Mouse (Mus musculus) hindbrain, embryonic 15.5 days (tissue): ENCODE measurements around the gene 4930452B06Rik. TPM values are rescaled to one million over a fixed set of nuclear protein-coding genes. Genes with fewer than 3 reads are reported as not detected.

Experiments used
- ATAC-seq: fragments of 200-750 bp; cut with Nextera tagmentation; 2 replicates; pipeline ENCODE4 v1.8.0; 2017; ENCODE audit warnings: low read depth, moderate number of reproducible peaks, moderate TSS enrichment; ENCODE audit not compliant: low FRiP score
- H3K27ac ChIP-seq: fragments of 300-500 bp; sonication (generic); replicated peaks from 2 replicates; pipeline ENCODE4 v1.5.1; 2015; ENCODE audit warnings: mild to moderate bottlenecking, inconsistent platforms
- H3K27me3 ChIP-seq: fragments of 300-500 bp; sonication (generic); 2 replicates; pipeline ENCODE4 v1.6.1; 2015; ENCODE audit warnings: control low read depth, inconsistent platforms
- H3K36me3 ChIP-seq: fragments of 300-500 bp; sonication (generic); 2 replicates; pipeline ENCODE4 v1.6.1; 2015; ENCODE audit warnings: control low read depth, inconsistent platforms
- H3K4me1 ChIP-seq: fragments of 300-500 bp; sonication (generic); replicated peaks from 2 replicates; pipeline ENCODE4 v1.6.1; 2015; ENCODE audit warnings: control low read depth, inconsistent platforms
- H3K4me2 ChIP-seq: fragments of 300-500 bp; sonication (generic); 2 replicates; pipeline ENCODE4 v1.6.1; 2015; ENCODE audit warnings: moderate library complexity, mild to moderate bottlenecking, inconsistent platforms
- H3K4me3 ChIP-seq: fragments of 300-500 bp; sonication (generic); 2 replicates; pipeline ENCODE4 v1.5.1; 2015; ENCODE audit warnings: mild to moderate bottlenecking, inconsistent platforms
- H3K9ac ChIP-seq: fragments of 300-500 bp; sonication (generic); 2 replicates; pipeline ENCODE4 v1.6.1; 2015; ENCODE audit warnings: inconsistent platforms
- H3K9me3 ChIP-seq: fragments of 300-500 bp; sonication (generic); 2 replicates; pipeline ENCODE4 v1.6.1; 2016; ENCODE audit warnings: control low read depth, inconsistent platforms
- WGBS: fragments of 180-500 bp; shearing (Covaris S2); methylation state at CpG from one replicate; pipeline ENCODE4 v1.1.7; 2015; 5-methylcytosine and 5-hydroxymethylcytosine counted together
- polyA plus RNA-seq: library from polyadenylated mRNA; unstranded; fragments of >200 nt; fragmentation: Nextera tagmentation; extraction: Ambion mirVana; gene quantifications from 2 replicates; pipeline ENCODE4 v1.2.1, GENCODE M21; 2015

The 4930452B06Rik gene
- polyA plus RNA-seq: 6.1 and 7.5 TPM in 2 replicates

GRCm38 (mm10) chr14:8665636-8666411 is at the start of gene 4930452B06Rik:
Gene 4930452B06Rik, minus strand, starts transcription at chr14:8666240.
- Histone ChIP-seq H3K9me3 (no peaks in the 10 kb centered on the region), H3K27ac (peak within 1 kb of the TSS; percentile 68), H3K4me1 (peaks cover 11% of the 10 kb centered on the region), H3K9ac (peak within 1 kb of the TSS; percentile 87), H3K27me3 (no peaks in the 10 kb centered on the region), H3K4me3 (peak within 1 kb of the TSS; percentile 79), H3K36me3 (no peaks in the 10 kb centered on the region), H3K4me2 (peak within 1 kb of the TSS; percentile 86)
- ATAC-seq: peak; percentile 97
- 1% methylated on average over 45 of the region's 45 CpGs for WGBS

- H3K27me3 ChIP-seq: no peaks in the 10 kb centered on the region
- H3K9ac ChIP-seq: no peak overlapping the region
- ATAC-seq: no peak
- H3K4me2 ChIP-seq: no peak overlapping the region
- no peaks in the 10 kb centered on the region for H3K9me3 ChIP-seq
- H3K36me3 ChIP-seq: no peaks in the 10 kb centered on the region
- H3K4me3 ChIP-seq: no peak overlapping the region
- WGBS: 74% methylated on average over 4 of the region's 4 CpGs
- no peak overlapping the region for H3K27ac ChIP-seq
- no peaks in the 10 kb centered on the region for H3K4me1 ChIP-seq
Measured at GRCm38 (mm10) chr14:8712674-8713073, 46.6 kb upstream of the 4930452B06Rik start.

- no peak overlapping the region for H3K4me3 ChIP-seq
- no peaks in the 10 kb centered on the region for H3K9me3 ChIP-seq
- no peak overlapping the region for H3K9ac ChIP-seq
- no peaks in the 10 kb centered on the region for H3K27me3 ChIP-seq
- H3K4me2 ChIP-seq: no peak overlapping the region
- H3K4me1 ChIP-seq: no peaks in the 10 kb centered on the region
- ATAC-seq: no peak
- 14% methylated on average over 1 of the region's 1 CpGs for WGBS
- H3K27ac ChIP-seq: no peak overlapping the region
- no peaks in the 10 kb centered on the region for H3K36me3 ChIP-seq
Measured at GRCm38 (mm10) chr14:8689451-8689850, 23.4 kb upstream of the 4930452B06Rik start.

GRCm38 (mm10) chr14:8688462-8688861 is 22.4 kb upstream of the 4930452B06Rik start:
- Histone ChIP-seq H3K9ac (no peak overlapping the region), H3K36me3 (no peaks in the 10 kb centered on the region), H3K4me2 (no peak overlapping the region), H3K9me3 (no peaks in the 10 kb centered on the region), H3K4me1 (no peaks in the 10 kb centered on the region), H3K4me3 (no peak overlapping the region), H3K27ac (no peak overlapping the region), H3K27me3 (no peaks in the 10 kb centered on the region)
- WGBS: 71% methylated on average over 1 of the region's 1 CpGs
- no peak for ATAC-seq

GRCm38 (mm10) chr14:8686185-8686584 is 20.1 kb upstream of the 4930452B06Rik start:
- no peak for ATAC-seq
- H3K27ac ChIP-seq: no peak overlapping the region
- no peak overlapping the region for H3K4me3 ChIP-seq
- no peaks in the 10 kb centered on the region for H3K9me3 ChIP-seq
- 92% methylated on average over 1 of the region's 1 CpGs for WGBS
- H3K4me1 ChIP-seq: no peaks in the 10 kb centered on the region
- H3K9ac ChIP-seq: no peak overlapping the region
- no peaks in the 10 kb centered on the region for H3K36me3 ChIP-seq
- H3K27me3 ChIP-seq: no peaks in the 10 kb centered on the region
- no peak overlapping the region for H3K4me2 ChIP-seq

- ATAC-seq: no peak
- H3K9me3 ChIP-seq: no peaks in the 10 kb centered on the region
- H3K4me1 ChIP-seq: no peaks in the 10 kb centered on the region
- H3K9ac ChIP-seq: no peak overlapping the region
- H3K4me2 ChIP-seq: no peak overlapping the region
- no peaks in the 10 kb centered on the region for H3K36me3 ChIP-seq
- H3K4me3 ChIP-seq: no peak overlapping the region
- no peaks in the 10 kb centered on the region for H3K27me3 ChIP-seq
- WGBS: 94% methylated on average over 4 of the region's 4 CpGs
- no peak overlapping the region for H3K27ac ChIP-seq
Measured at GRCm38 (mm10) chr14:8679896-8680295, 13.9 kb upstream of the 4930452B06Rik start.

- H3K27me3 ChIP-seq: no peaks in the 10 kb centered on the region
- H3K36me3 ChIP-seq: no peaks in the 10 kb centered on the region
- no peak overlapping the region for H3K9ac ChIP-seq
- H3K27ac ChIP-seq: no peak overlapping the region
- H3K4me3 ChIP-seq: no peak overlapping the region
- peaks cover 3% of the 10 kb centered on the region for H3K4me1 ChIP-seq
- no peaks in the 10 kb centered on the region for H3K9me3 ChIP-seq
- no peak for ATAC-seq
- H3K4me2 ChIP-seq: no peak overlapping the region
Measured at GRCm38 (mm10) chr14:8660359-8660758, 5.7 kb downstream of the 4930452B06Rik start.

- H3K9ac ChIP-seq: no peak overlapping the region
- no peak overlapping the region for H3K4me2 ChIP-seq
- ATAC-seq: no peak
- 65% methylated on average over 9 of the region's 9 CpGs for WGBS
- H3K4me1 ChIP-seq: no peaks in the 10 kb centered on the region; the same call in 1 of the 2 replicates
- no peaks in the 10 kb centered on the region for H3K36me3 ChIP-seq
- no peaks in the 10 kb centered on the region for H3K9me3 ChIP-seq
- no peaks in the 10 kb centered on the region for H3K27me3 ChIP-seq
- no peak overlapping the region for H3K27ac ChIP-seq
- H3K4me3 ChIP-seq: no peak overlapping the region
Measured at GRCm38 (mm10) chr14:8641650-8642279, 24.3 kb downstream of the 4930452B06Rik start.

- ATAC-seq: no peak
- no peaks in the 10 kb centered on the region for H3K36me3 ChIP-seq
- H3K4me2 ChIP-seq: no peak overlapping the region
- no peaks in the 10 kb centered on the region for H3K4me1 ChIP-seq
- no peaks in the 10 kb centered on the region for H3K9me3 ChIP-seq
- H3K27me3 ChIP-seq: no peaks in the 10 kb centered on the region
- H3K27ac ChIP-seq: no peak overlapping the region
- WGBS: 73% methylated on average over 6 of the region's 6 CpGs
- H3K9ac ChIP-seq: no peak overlapping the region
- H3K4me3 ChIP-seq: no peak overlapping the region
Measured at GRCm38 (mm10) chr14:8632211-8632610, 33.8 kb downstream of the 4930452B06Rik start.

- 88% methylated on average over 5 of the region's 5 CpGs for WGBS
- ATAC-seq: no peak
- Histone ChIP-seq H3K27ac (no peak overlapping the region), H3K4me3 (no peak overlapping the region), H3K36me3 (no peaks in the 10 kb centered on the region), H3K4me2 (no peak overlapping the region), H3K9me3 (no peaks in the 10 kb centered on the region), H3K9ac (no peak overlapping the region), H3K4me1 (no peaks in the 10 kb centered on the region), H3K27me3 (no peaks in the 10 kb centered on the region)
Measured at GRCm38 (mm10) chr14:8628406-8628805, 37.6 kb downstream of the 4930452B06Rik start.

- Histone ChIP-seq H3K27me3 (no peaks in the 10 kb centered on the region), H3K36me3 (no peaks in the 10 kb centered on the region), H3K4me2 (no peak overlapping the region), H3K9ac (no peak overlapping the region), H3K4me1 (no peaks in the 10 kb centered on the region), H3K4me3 (no peak overlapping the region), H3K27ac (no peak overlapping the region), H3K9me3 (no peaks in the 10 kb centered on the region)
- WGBS: 86% methylated on average over 4 of the region's 4 CpGs
- ATAC-seq: no peak
Measured at GRCm38 (mm10) chr14:8627481-8627880, 38.6 kb downstream of the 4930452B06Rik start.

GRCm38 (mm10) chr14:8621164-8621563 is 44.9 kb downstream of the 4930452B06Rik start:
- Histone ChIP-seq H3K4me3 (no peak overlapping the region), H3K9ac (no peak overlapping the region), H3K4me2 (no peak overlapping the region), H3K27me3 (no peaks in the 10 kb centered on the region), H3K27ac (no peak overlapping the region), H3K36me3 (no peaks in the 10 kb centered on the region), H3K4me1 (no peaks in the 10 kb centered on the region), H3K9me3 (no peaks in the 10 kb centered on the region)
- ATAC-seq: no peak
- WGBS: 61% methylated on average over 6 of the region's 6 CpGs
